Mouse (Mus musculus): ENCODE measurements around the gene Hmgcr. TPM values are rescaled to one million over a fixed set of nuclear protein-coding genes. Genes with fewer than 3 reads are reported as not detected.
"Not testable (repeated sequence)": the region's sequence is repeated elsewhere in the genome, so short reads cannot be mapped to it uniquely, and the experiment has no call there.

Gene Hmgcr
- polyA plus RNA-seq, 1 experiment from 2014 or later, result 222 TPM

- ATAC-seq, result no peak
- Histone ChIP-seq H3K9me3 (ENCODE audit: control insufficient read depth, low read length) (no peaks in the 10 kb centered on the region), H3K27me3 (replicated peaks; ENCODE audit: control insufficient read depth, insufficient read depth, low read length) (no peaks in the 10 kb centered on the region), H3K9ac (replicated peaks; ENCODE audit: low read depth, low read length) (no peak overlapping the region), H3K4me2 (ENCODE audit: low read length) (no peak overlapping the region), H3K4me3 (replicated peaks; ENCODE audit: low read length) (no peak overlapping the region), H3K36me3 (ENCODE audit: control insufficient read depth, insufficient read depth) (no peaks in the 10 kb centered on the region), H3K4me1 (replicated peaks; ENCODE audit: control insufficient read depth, insufficient read depth, low read length) (peaks cover 27% of the 10 kb centered on the region), H3K27ac (ENCODE audit: low read length) (no peak overlapping the region)
- WGBS, result 84% methylated on average over 6 of the region's 6 CpGs
Observed at GRCm38 (mm10) chr13:96672276-96672675, 1.5 kb upstream of the Hmgcr start.

- no peak overlapping the region for H3K4me2 ChIP-seq (ENCODE audit: low read length)
- no peaks in the 10 kb centered on the region for H3K27me3 ChIP-seq (replicated peaks; ENCODE audit: control insufficient read depth, insufficient read depth, low read length)
- H3K9ac ChIP-seq (replicated peaks; ENCODE audit: low read depth, low read length), result no peak overlapping the region
- no peak overlapping the region for H3K4me3 ChIP-seq (replicated peaks; ENCODE audit: low read length)
- H3K27ac ChIP-seq (ENCODE audit: low read length), result no peak overlapping the region
- 82% methylated on average over 5 of the region's 5 CpGs for WGBS
- H3K36me3 ChIP-seq (ENCODE audit: control insufficient read depth, insufficient read depth), result no peaks in the 10 kb centered on the region
- no peaks in the 10 kb centered on the region for H3K9me3 ChIP-seq (ENCODE audit: control insufficient read depth, low read length)
- ATAC-seq, result no peak
- H3K4me1 ChIP-seq (replicated peaks; ENCODE audit: control insufficient read depth, insufficient read depth, low read length), result peaks cover 30% of the 10 kb centered on the region
Observed at GRCm38 (mm10) chr13:96671906-96672234, 1.1 kb upstream of the Hmgcr start.

- 13% methylated on average over 31 of the region's 31 CpGs for WGBS
- Histone ChIP-seq H3K9me3 (ENCODE audit: control insufficient read depth, low read length) (no peaks in the 10 kb centered on the region), H3K4me1 (replicated peaks; ENCODE audit: control insufficient read depth, insufficient read depth, low read length) (peaks cover 35% of the 10 kb centered on the region), H3K27me3 (replicated peaks; ENCODE audit: control insufficient read depth, insufficient read depth, low read length) (no peaks in the 10 kb centered on the region), H3K9ac (replicated peaks; ENCODE audit: low read depth, low read length) (peak overlapping the region; percentile 24), H3K36me3 (ENCODE audit: control insufficient read depth, insufficient read depth) (no peaks in the 10 kb centered on the region), H3K27ac (ENCODE audit: low read length) (peak overlapping the region; percentile 74), H3K4me3 (replicated peaks; ENCODE audit: low read length) (peak overlapping the region; percentile 76), H3K4me2 (ENCODE audit: low read length) (peak overlapping the region; percentile 53)
- ATAC-seq, result no peak; the same call in 1 of the 2 replicates
Observed at GRCm38 (mm10) chr13:96671078-96671905, 556 bp upstream of the Hmgcr start.

GRCm38 (mm10) chr13:96670019-96670405 is 724 bp downstream of the Hmgcr start:
- peaks cover 9% of the 10 kb centered on the region for H3K36me3 ChIP-seq (ENCODE audit: control insufficient read depth, insufficient read depth)
- ATAC-seq, result no peak
- H3K9ac ChIP-seq (replicated peaks; ENCODE audit: low read depth, low read length), result peak overlapping the region; percentile 95
- peak overlapping the region; percentile 90 for H3K4me2 ChIP-seq (ENCODE audit: low read length)
- WGBS, result 3% methylated on average over 13 of the region's 13 CpGs
- H3K9me3 ChIP-seq (ENCODE audit: control insufficient read depth, low read length), result no peaks in the 10 kb centered on the region
- H3K27ac ChIP-seq (ENCODE audit: low read length), result peak overlapping the region; percentile 94
- peak overlapping the region; percentile 76 for H3K4me3 ChIP-seq (replicated peaks; ENCODE audit: low read length)
- peaks cover 35% of the 10 kb centered on the region for H3K4me1 ChIP-seq (replicated peaks; ENCODE audit: control insufficient read depth, insufficient read depth, low read length)
- H3K27me3 ChIP-seq (replicated peaks; ENCODE audit: control insufficient read depth, insufficient read depth, low read length), result no peaks in the 10 kb centered on the region

- H3K27me3 ChIP-seq (replicated peaks; ENCODE audit: control insufficient read depth, insufficient read depth, low read length), result no peaks in the 10 kb centered on the region
- H3K27ac ChIP-seq (ENCODE audit: low read length), result no peak overlapping the region
- no peak for ATAC-seq
- no peak overlapping the region for H3K4me2 ChIP-seq (ENCODE audit: low read length)
- H3K9ac ChIP-seq (replicated peaks; ENCODE audit: low read depth, low read length), result no peak overlapping the region
- no peak overlapping the region for H3K4me3 ChIP-seq (replicated peaks; ENCODE audit: low read length)
- H3K4me1 ChIP-seq (replicated peaks; ENCODE audit: control insufficient read depth, insufficient read depth, low read length), result peaks cover 34% of the 10 kb centered on the region
- H3K9me3 ChIP-seq (ENCODE audit: control insufficient read depth, low read length), result no peaks in the 10 kb centered on the region
- 88% methylated on average over 7 of the region's 7 CpGs for WGBS
- peaks cover 49% of the 10 kb centered on the region for H3K36me3 ChIP-seq (ENCODE audit: control insufficient read depth, insufficient read depth)
Observed at GRCm38 (mm10) chr13:96664419-96664974, 6.2 kb downstream of the Hmgcr start.

GRCm38 (mm10) chr13:96663120-96663519 is 7.6 kb downstream of the Hmgcr start:
- H3K4me2 ChIP-seq (ENCODE audit: low read length); H3K27ac ChIP-seq (ENCODE audit: low read length); H3K9ac ChIP-seq (replicated peaks; ENCODE audit: low read depth, low read length); H3K27me3 ChIP-seq (replicated peaks; ENCODE audit: control insufficient read depth, insufficient read depth, low read length); H3K9me3 ChIP-seq (ENCODE audit: control insufficient read depth, low read length); ATAC-seq; H3K4me3 ChIP-seq (replicated peaks; ENCODE audit: low read length): not testable (repeated sequence)
- Histone ChIP-seq H3K36me3 (ENCODE audit: control insufficient read depth, insufficient read depth) (peaks cover 61% of the 10 kb centered on the region), H3K4me1 (replicated peaks; ENCODE audit: control insufficient read depth, insufficient read depth, low read length) (peaks cover 21% of the 10 kb centered on the region)
- WGBS, result 96% methylated on average over 4 of the region's 4 CpGs

- WGBS, result 35% methylated on average over 10 of the region's 10 CpGs
- Histone ChIP-seq H3K9me3 (ENCODE audit: control insufficient read depth, low read length) (no peaks in the 10 kb centered on the region), H3K4me2 (ENCODE audit: low read length) (no peak overlapping the region), H3K36me3 (ENCODE audit: control insufficient read depth, insufficient read depth) (peaks cover 74% of the 10 kb centered on the region), H3K4me1 (replicated peaks; ENCODE audit: control insufficient read depth, insufficient read depth, low read length) (peaks cover 7% of the 10 kb centered on the region), H3K4me3 (replicated peaks; ENCODE audit: low read length) (no peak overlapping the region), H3K9ac (replicated peaks; ENCODE audit: low read depth, low read length) (no peak overlapping the region), H3K27me3 (replicated peaks; ENCODE audit: control insufficient read depth, insufficient read depth, low read length) (no peaks in the 10 kb centered on the region), H3K27ac (ENCODE audit: low read length) (peak overlapping the region; percentile 37; the same call in 1 of the 2 replicates)
- ATAC-seq, result peak; percentile 94
Observed at GRCm38 (mm10) chr13:96660095-96660860, 10.5 kb downstream of the Hmgcr start.

- Histone ChIP-seq H3K4me2 (ENCODE audit: low read length) (no peak overlapping the region), H3K27ac (ENCODE audit: low read length) (no peak overlapping the region), H3K4me1 (replicated peaks; ENCODE audit: control insufficient read depth, insufficient read depth, low read length) (peaks cover 7% of the 10 kb centered on the region), H3K27me3 (replicated peaks; ENCODE audit: control insufficient read depth, insufficient read depth, low read length) (no peaks in the 10 kb centered on the region), H3K36me3 (ENCODE audit: control insufficient read depth, insufficient read depth) (peaks cover 75% of the 10 kb centered on the region), H3K4me3 (replicated peaks; ENCODE audit: low read length) (no peak overlapping the region), H3K9ac (replicated peaks; ENCODE audit: low read depth, low read length) (no peak overlapping the region), H3K9me3 (ENCODE audit: control insufficient read depth, low read length) (no peaks in the 10 kb centered on the region)
- no peak for ATAC-seq
- WGBS, result 89% methylated on average over 7 of the region's 7 CpGs
Observed at GRCm38 (mm10) chr13:96658936-96659335, 11.8 kb downstream of the Hmgcr start.

- ATAC-seq, result no peak
- WGBS, result 81% methylated on average over 1 of the region's 1 CpGs
Observed at GRCm38 (mm10) chr13:96656673-96657072, 14.1 kb downstream of the Hmgcr start.

More at GRCm38 (mm10) chr13:96656673-96657072, 14.1 kb downstream of the Hmgcr start:
- peaks cover 7% of the 10 kb centered on the region for H3K4me1 ChIP-seq (replicated peaks; ENCODE audit: control insufficient read depth, insufficient read depth, low read length)
- no peaks in the 10 kb centered on the region for H3K27me3 ChIP-seq (replicated peaks; ENCODE audit: control insufficient read depth, insufficient read depth, low read length)
- H3K9ac ChIP-seq (replicated peaks; ENCODE audit: low read depth, low read length), result no peak overlapping the region
- no peaks in the 10 kb centered on the region for H3K9me3 ChIP-seq (ENCODE audit: control insufficient read depth, low read length)
- no peak overlapping the region for H3K27ac ChIP-seq (ENCODE audit: low read length)
- H3K4me2 ChIP-seq (ENCODE audit: low read length), result no peak overlapping the region
- H3K4me3 ChIP-seq (replicated peaks; ENCODE audit: low read length), result no peak overlapping the region
- peaks cover 71% of the 10 kb centered on the region for H3K36me3 ChIP-seq (ENCODE audit: control insufficient read depth, insufficient read depth)
